ENCODE assay signal across 11 mouse cellular contexts in the genomic region with DNA sequence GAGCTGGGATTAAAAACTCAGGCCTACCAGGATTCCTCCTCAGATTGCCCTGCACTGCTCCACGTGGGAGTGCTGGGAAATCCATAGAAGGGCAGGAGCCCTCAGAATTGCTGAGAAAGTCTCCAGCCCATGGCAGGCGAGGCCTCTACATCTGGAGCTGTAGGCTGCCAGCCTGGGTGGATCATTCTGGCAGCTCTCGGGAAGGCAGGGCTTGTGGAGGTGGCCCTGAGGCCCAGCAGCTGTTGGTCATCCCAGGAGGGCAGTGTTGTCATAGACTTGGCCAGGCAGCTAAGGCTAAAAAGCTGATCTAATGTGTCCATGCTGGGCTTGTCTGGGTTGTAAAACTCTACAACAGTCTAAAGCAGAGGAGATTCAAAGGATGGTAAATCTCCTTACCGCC.
DNase-seq lines count a peak whose midpoint lies in the region; ATAC-seq and TF ChIP-seq lines count a peak whose summit lies in the region.
"Had no signal": no experiment of that assay in that cellular context is flagged by ENCODE, and none has a peak within 500 bp of the region (broad histone marks: within the 10 kb centered on the region; RNA-seq: fewer than 3 reads in every experiment).

No protein-coding gene starts in this region.

- H3K9ac ChIP-seq in lung, postnatal 0 days (replicated peaks; ENCODE audit: low read depth) = no peak overlapping the region
- H3K9ac ChIP-seq: hindbrain, embryonic 12.5 days had no signal

- WGBS in heart, embryonic 10.5 days = 64% methylated on average over 4 of the region's 4 CpGs
- WGBS in lung, postnatal 0 days = 42% methylated on average over 4 of the region's 4 CpGs

- H3K4me2 ChIP-seq in lung, postnatal 0 days (replicated peaks; ENCODE audit: low read depth, low read length) = no peak overlapping the region
- H3K4me2 ChIP-seq: hindbrain, embryonic 12.5 days had no signal

- H3K4me3 ChIP-seq in heart, embryonic 10.5 days = no peak overlapping the region
- no peak overlapping the region for H3K4me3 ChIP-seq in lung, postnatal 0 days (ENCODE audit: low read depth, low read length)
- H3K4me3 ChIP-seq: hindbrain, embryonic 12.5 days had no signal

- no peaks in the 10 kb centered on the region; the same call in 1 of the 2 replicates for H3K27me3 ChIP-seq in heart, embryonic 10.5 days (ENCODE audit: insufficient read depth, poor library complexity, severe bottlenecking)
- no peaks in the 10 kb centered on the region for H3K27me3 ChIP-seq in lung, postnatal 0 days (replicated peaks; ENCODE audit: insufficient read depth, low read length)
- H3K27me3 ChIP-seq: hindbrain, embryonic 12.5 days had no signal

- H3K4me1 ChIP-seq in heart, embryonic 10.5 days = peaks cover 12% of the 10 kb centered on the region
- H3K4me1 ChIP-seq in lung, postnatal 0 days (ENCODE audit: insufficient read depth, low read depth, low read length) = no peaks in the 10 kb centered on the region; the same call in 1 of the 2 replicates
- H3K4me1 ChIP-seq: hindbrain, embryonic 12.5 days had no signal

- TF ChIP-seq CTCF in lung, postnatal 0 days (IDR thresholded peaks at IDR 0.05) = peak; percentile 40

- no peaks in the 10 kb centered on the region for H3K36me3 ChIP-seq in heart, embryonic 10.5 days
- no peaks in the 10 kb centered on the region for H3K36me3 ChIP-seq in lung, postnatal 0 days (ENCODE audit: insufficient read depth, low read length)
- H3K36me3 ChIP-seq: hindbrain, embryonic 12.5 days had no signal

- peak; percentile 98 for DNase-seq in heart, adult 11 months
- DNase-seq in heart, embryonic 10.5 days (ENCODE audit: low spot score) = no peak
- DNase-seq in adrenal gland, postnatal 10 days = peak; percentile 77
- DNase-seq in heart, postnatal 14 days = peak; percentile 70 to 79
- DNase-seq in lung, postnatal 0 days (ENCODE audit: low spot score) = peak; percentile 84
- DNase-seq in cerebellum, postnatal 36 days = no peak
- no peak for DNase-seq in B cell, adult 2 months
- DNase-seq in left cerebral cortex, postnatal 36 days (ENCODE audit: low spot score in 2 of 2) = no peak
- DNase-seq: cerebellum, adult 9-11 months; spleen, adult 18-20 months had no signal

- no peak overlapping the region for H3K27ac ChIP-seq in heart, embryonic 10.5 days
- H3K27ac ChIP-seq in lung, postnatal 0 days (ENCODE audit: low read length) = peak overlapping the region; percentile 68
- H3K27ac ChIP-seq: hindbrain, embryonic 12.5 days had no signal

- intact Hi-C loops in heart, postnatal 14 days (cut with DNase I) = no loop called here
- intact Hi-C loops in left cerebral cortex, postnatal 36 days (cut with DNase I) = no loop called here

- peak; percentile 97 for ATAC-seq in lung, postnatal 0 days

- H3K9me3 ChIP-seq in heart, embryonic 10.5 days = no peaks in the 10 kb centered on the region
- no peaks in the 10 kb centered on the region for H3K9me3 ChIP-seq in lung, postnatal 0 days (ENCODE audit: low read length)
- H3K9me3 ChIP-seq: hindbrain, embryonic 12.5 days had no signal

- peak; percentile 57; the same call in 1 of the 2 replicates for TF ChIP-seq EP300 in lung, postnatal 0 days (IDR thresholded peaks at IDR 0.05)

Comparison
In these comparisons a context has a peak if more than half of its experiments do, and no peak if none do; other contexts are left out.
1. DNase-seq: peak in heart, adult 11 months (single experiment), adrenal gland, postnatal 10 days (single experiment), heart, postnatal 14 days (2 of 2) and lung, postnatal 0 days (single experiment); none in heart, embryonic 10.5 days (single experiment), cerebellum, postnatal 36 days (0 of 2), B cell, adult 2 months (0 of 2) and left cerebral cortex, postnatal 36 days (0 of 2).